Mouse (Mus musculus) B cell, adult 62 days (primary cell): ENCODE results near the gene Gzme. TPM values are rescaled to one million over a fixed set of nuclear protein-coding genes. Genes with fewer than 3 reads are reported as not detected.

Experiments
- total RNA-seq: library from RNA; stranded (reverse); gene quantifications from 4 replicates; pipeline ENCODE4 v1.2.4, GENCODE M21; 2023

Gene Gzme
- total RNA-seq = not detected in 4 replicates

DNA sequence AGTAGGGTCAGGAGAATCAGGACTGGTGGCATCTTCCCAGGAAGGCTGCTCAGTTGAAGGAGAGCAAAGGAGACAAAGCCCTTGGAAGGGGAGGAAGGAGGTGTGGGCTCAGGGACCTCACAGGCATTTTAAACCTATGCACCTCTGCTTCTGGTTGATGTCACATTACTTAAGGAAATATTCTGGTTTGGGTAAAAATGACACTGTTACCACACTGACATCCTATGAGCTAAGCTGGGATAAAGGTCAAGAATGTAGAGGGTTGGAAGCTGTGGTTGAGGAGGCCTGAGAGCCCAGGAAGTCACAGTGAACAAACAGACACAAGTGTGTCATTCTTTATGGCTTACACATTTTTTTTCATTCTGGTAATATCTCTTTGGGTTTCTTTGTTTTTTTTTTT, at the start of gene Gzme:
Gzme (minus strand) TSS at position 101 of the 400 bp plus-strand sequence.

DNA sequence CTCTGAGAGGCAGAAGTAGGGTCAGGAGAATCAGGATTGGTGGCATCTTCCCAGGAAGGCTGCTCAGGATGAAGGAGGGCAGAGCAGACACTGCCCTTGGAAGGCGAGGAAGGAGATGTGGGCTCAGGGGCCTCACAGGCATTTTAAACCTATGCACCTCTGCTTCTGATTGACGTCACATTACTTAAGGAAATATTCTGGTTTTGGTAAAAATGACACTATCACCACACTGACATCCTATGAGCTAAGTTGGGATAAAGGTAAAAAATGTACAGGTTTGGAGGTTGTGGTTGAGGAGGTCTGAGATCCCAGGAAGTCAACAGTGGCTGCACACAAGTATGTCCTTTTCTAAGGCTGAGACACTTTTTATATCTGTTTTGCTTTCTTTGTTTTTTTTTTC, 39.1 kb upstream of the Gzme start, which contains the start of gene Gzmg:
Gzmg (minus strand) TSS at position 101 of the 400 bp plus-strand sequence.

DNA sequence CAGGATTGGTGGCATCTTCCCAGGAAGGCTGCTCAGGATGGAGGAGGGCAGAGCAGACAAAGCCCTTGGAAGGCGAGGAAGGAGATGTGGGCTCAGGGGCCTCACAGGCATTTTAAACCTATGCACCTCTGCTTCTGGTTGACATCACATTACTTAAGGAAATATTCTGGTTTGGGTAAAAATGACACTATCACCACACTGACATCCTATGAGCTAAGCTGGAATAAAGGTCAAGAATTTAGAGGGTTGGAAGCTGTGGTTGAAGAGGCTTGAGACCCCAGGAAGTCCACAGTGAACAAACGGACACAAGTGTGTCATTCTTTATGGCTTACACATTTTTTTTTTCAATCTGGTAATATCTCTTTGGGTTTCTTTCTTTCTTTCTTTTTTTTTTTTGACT, 12.1 kb upstream of the Gzme start, which contains the start of gene Gzmd:
Gzmd (minus strand) TSS at position 101 of the 400 bp plus-strand sequence.

DNA sequence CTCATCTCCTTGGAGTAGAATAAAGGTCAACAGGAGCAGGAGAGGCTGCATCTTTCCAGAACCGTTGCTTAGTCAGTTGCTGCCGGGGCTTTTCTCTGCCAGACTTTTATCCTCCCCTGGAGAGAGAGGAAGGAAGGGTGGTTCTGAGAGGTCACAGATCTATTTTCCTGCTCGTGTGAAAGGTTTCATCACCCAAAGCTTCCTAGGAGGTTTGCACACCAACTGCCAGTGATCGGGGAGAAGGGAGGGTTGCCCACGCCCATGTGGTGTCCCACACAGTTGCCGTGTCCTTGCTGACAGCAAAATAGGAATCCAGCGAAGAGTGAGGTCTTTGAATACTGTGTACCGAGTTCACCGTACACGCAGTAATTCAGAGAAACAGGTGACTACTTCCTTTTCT, 18.0 kb downstream of the Gzme start, which contains the start of gene Ctsg:
Ctsg (minus strand) TSS at position 189 of the 400 bp plus-strand sequence.

DNA sequence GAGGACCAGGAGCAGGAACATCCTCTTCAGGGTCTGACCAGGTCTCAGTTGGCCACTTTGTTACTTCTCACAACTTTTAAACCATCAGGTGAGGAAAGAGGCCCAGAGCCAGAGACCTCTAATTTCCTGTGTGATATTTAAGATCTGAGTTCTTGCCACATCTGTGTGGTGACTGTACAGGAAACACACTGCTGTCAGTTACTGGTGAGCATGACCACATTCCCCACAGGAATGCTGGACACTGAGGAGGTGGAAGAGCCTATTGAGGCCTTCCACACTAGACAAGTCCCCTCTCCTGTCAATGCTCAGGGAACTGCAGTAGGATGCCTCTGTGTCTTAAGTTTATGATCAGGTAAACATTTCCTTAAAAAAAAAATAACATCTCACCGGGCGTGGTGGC, 35.3 kb downstream of the Gzme start, which contains the start of gene Mcpt8:
Mcpt8 (minus strand) TSS at position 107 of the 400 bp plus-strand sequence.

Other genes starting within 250 kb of the Gzme start
- not detected in 4 replicates for gene Cbln3, start 236.2 kb downstream of the Gzme start, total RNA-seq
- 101 TPM in 4 replicates for gene Khnyn, start 235.7 kb downstream of the Gzme start, total RNA-seq
- 21.8 to 38.3 TPM (median 34.4 TPM) in 4 replicates for gene Sdr39u1, start 220.3 kb downstream of the Gzme start, total RNA-seq
- gene Cma1, start 175.9 kb downstream of the Gzme start, total RNA-seq = not detected in 4 replicates
- gene Cma2, start 169.6 kb downstream of the Gzme start, total RNA-seq = not detected in 4 replicates
- not detected in 4 replicates for gene Mcpt1, start 102.7 kb downstream of the Gzme start, total RNA-seq
- not detected in 4 replicates for gene Mcpt9, start 90.1 kb downstream of the Gzme start, total RNA-seq
- not detected in 4 replicates for gene Mcpt2, start 78.6 kb downstream of the Gzme start, total RNA-seq
- gene Mcpt4, start 58.3 kb downstream of the Gzme start, total RNA-seq = 0.73 TPM in 1 of 4 replicates, not detected in the others
- 1.0 TPM in 1 of 4 replicates, not detected in the others for gene Mcpt8, start 35.4 kb downstream of the Gzme start, total RNA-seq
- gene Ctsg, start 18.1 kb downstream of the Gzme start, total RNA-seq = not detected in 4 replicates
- not detected in 4 replicates for gene Gzmd, start 12.0 kb upstream of the Gzme start, total RNA-seq
- not detected in 4 replicates for gene Gzmg, start 39.0 kb upstream of the Gzme start, total RNA-seq
- not detected in 4 replicates for gene Gzmn, start 54.0 kb upstream of the Gzme start, total RNA-seq
- gene Gzmf, start 90.8 kb upstream of the Gzme start, total RNA-seq = not detected in 4 replicates
- not detected in 4 replicates for gene Gzmc, start 114.0 kb upstream of the Gzme start, total RNA-seq
- 0.55 to 1.0 TPM (median 0.87 TPM) in 4 replicates for gene Gzmb, start 141.6 kb upstream of the Gzme start, total RNA-seq
- not detected in 4 replicates for gene Atp12a, start 244.4 kb upstream of the Gzme start, total RNA-seq